Mouse (Mus musculus) hindbrain, postnatal 0 days (tissue): Measurements from ENCODE around the gene Ctnnd2. TPM values are rescaled to one million over a fixed set of nuclear protein-coding genes. Genes with fewer than 3 reads are reported as not detected.
"Not testable (repeated sequence)": the region's sequence is repeated elsewhere in the genome, so short reads cannot be mapped to it uniquely, and the experiment has no call there.

Experiments
- ATAC-seq: fragments of 200-750 bp; cut with Nextera tagmentation; 2 replicates; pipeline ENCODE4 v1.8.0; 2017; ENCODE audit warnings: mild to moderate bottlenecking, moderate TSS enrichment, moderate library complexity
- DNase-seq: peaks from one replicate; pipeline ENCODE4 v3.0.0-alpha.2; 2015; ENCODE audit warnings: low spot score
- H3K27ac ChIP-seq: fragments of 300-500 bp; sonication (generic); 2 replicates; pipeline ENCODE4 v1.5.1; 2014; ENCODE audit warnings: mild to moderate bottlenecking
- H3K27me3 ChIP-seq: fragments of 300-500 bp; sonication (generic); 2 replicates; pipeline ENCODE4 v1.6.1; 2014; ENCODE audit warnings: low read length, mixed read lengths; ENCODE audit not compliant: insufficient read depth
- H3K36me3 ChIP-seq: fragments of 300-500 bp; sonication (generic); 2 replicates; pipeline ENCODE4 v1.6.1; 2014; ENCODE audit warnings: low read length, mixed read lengths; ENCODE audit not compliant: insufficient read depth
- H3K4me1 ChIP-seq: fragments of 300-500 bp; sonication (generic); 2 replicates; pipeline ENCODE4 v1.6.1; 2014; ENCODE audit warnings: antibody characterized with exemption, low read length, mixed read lengths; ENCODE audit not compliant: insufficient read depth
- H3K4me2 ChIP-seq: fragments of 300-500 bp; sonication (generic); 2 replicates; pipeline ENCODE4 v1.6.1; 2014; ENCODE audit warnings: low read depth, mild to moderate bottlenecking, low read length, moderate library complexity, mixed read lengths
- H3K4me3 ChIP-seq: fragments of 300-500 bp; sonication (generic); 2 replicates; pipeline ENCODE4 v1.5.1; 2014; ENCODE audit warnings: low read length
- H3K9ac ChIP-seq: fragments of 300-500 bp; sonication (generic); replicated peaks from 2 replicates; pipeline ENCODE4 v1.6.1; 2014; ENCODE audit warnings: mild to moderate bottlenecking, low read length, moderate library complexity, mixed read lengths
- H3K9me3 ChIP-seq: fragments of 300-500 bp; sonication (generic); 2 replicates; pipeline ENCODE4 v1.6.1; 2016; ENCODE audit warnings: low read length, mixed read lengths
- CTCF ChIP-seq: IDR thresholded peaks from 2 replicates; pipeline ENCODE4 v1.5.1; 2016; ENCODE audit warnings: antibody characterized with exemption, control low read depth, low read depth
- WGBS: fragments of 180-500 bp; shearing (Covaris S2); extraction: QIAGEN DNeasy Blood & Tissue Kit; methylation state at CpG from one replicate; pipeline ENCODE4 v1.1.7; 2014; 5-methylcytosine and 5-hydroxymethylcytosine counted together
- polyA plus RNA-seq: library from polyadenylated mRNA; unstranded; fragments of >200 nt; fragmentation: Nextera tagmentation; extraction: Ambion mirVana; gene quantifications from 2 replicates; pipeline ENCODE4 v1.2.1, GENCODE M21; 2015
- total RNA-seq: library from RNA; depleted of rRNA; stranded (reverse); fragments of >200 nt; gene quantifications from 2 replicates; pipeline ENCODE4 v1.2.3, GENCODE M21; 2014; rRNA removed

Ctnnd2 gene
- total RNA-seq (157 and 179 TPM in 2 replicates), polyA plus RNA-seq (67.2 and 76.4 TPM in 2 replicates)

DNA sequence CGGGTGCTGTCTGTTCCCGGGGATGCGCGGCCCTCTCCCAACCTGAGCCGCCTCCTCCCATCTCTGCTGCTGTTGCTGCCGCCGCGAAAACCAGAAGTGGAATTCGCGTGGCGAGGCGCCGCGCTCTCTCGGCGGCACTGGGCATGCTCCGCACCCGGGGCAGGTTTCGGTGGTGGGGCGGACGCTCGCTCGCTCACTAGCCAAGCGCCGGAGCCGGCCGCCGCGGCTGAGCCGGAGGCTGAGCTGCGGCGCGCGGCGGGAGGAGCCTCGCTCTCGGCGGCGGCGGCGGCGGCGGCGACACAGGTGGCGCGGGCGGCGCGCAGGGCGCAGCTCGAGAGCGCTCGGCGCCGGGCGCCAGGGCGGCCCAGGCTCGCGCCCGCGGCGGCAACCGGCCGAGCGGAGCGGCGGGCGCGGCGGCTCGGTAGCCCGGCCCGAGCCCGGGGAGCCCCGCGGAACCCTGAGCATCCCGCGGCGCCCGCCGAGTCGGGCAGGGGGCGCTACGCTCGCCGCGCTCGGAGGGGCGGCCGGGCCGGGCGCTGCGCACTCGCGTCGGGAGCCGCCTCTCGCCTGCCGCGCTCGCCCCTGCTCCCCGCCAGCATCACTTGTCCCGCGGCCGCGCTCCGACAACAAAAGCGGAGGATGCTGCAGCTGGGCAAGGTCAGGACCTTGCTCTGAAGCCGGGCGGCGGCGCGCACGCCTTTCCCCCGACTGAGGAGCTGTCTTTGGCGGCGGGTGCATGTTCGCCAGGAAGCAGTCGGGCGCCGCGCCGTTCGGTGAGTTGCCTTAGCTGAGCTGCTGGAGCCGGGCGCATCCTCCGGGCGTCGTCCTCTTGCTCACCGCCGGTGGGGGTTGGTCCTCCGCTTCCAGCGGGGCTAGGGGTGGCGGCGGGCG lies at the start of gene Ctnnd2:
Gene Ctnnd2, plus strand, starts transcription at position 203 of the 891 bp plus-strand sequence.
- under 1% methylated on average over 93 of the region's 136 CpGs for WGBS
- Histone ChIP-seq H3K36me3 (no peaks in the 10 kb centered on the region), H3K9me3 (no peaks in the 10 kb centered on the region), H3K4me3 (peak within 1 kb of the TSS; percentile 76), H3K4me2 (peak within 1 kb of the TSS; percentile 71), H3K4me1 (no peaks in the 10 kb centered on the region), H3K27me3 (no peaks in the 10 kb centered on the region), H3K27ac (peak within 1 kb of the TSS; percentile 98), H3K9ac (peak within 1 kb of the TSS; percentile 74)
- peak; percentile 92 for ATAC-seq
- 0 out of 2 replicates have a peak, but pooled peaks have one; percentile 12 for TF ChIP-seq CTCF
- peak; percentile 95 for DNase-seq

DNA sequence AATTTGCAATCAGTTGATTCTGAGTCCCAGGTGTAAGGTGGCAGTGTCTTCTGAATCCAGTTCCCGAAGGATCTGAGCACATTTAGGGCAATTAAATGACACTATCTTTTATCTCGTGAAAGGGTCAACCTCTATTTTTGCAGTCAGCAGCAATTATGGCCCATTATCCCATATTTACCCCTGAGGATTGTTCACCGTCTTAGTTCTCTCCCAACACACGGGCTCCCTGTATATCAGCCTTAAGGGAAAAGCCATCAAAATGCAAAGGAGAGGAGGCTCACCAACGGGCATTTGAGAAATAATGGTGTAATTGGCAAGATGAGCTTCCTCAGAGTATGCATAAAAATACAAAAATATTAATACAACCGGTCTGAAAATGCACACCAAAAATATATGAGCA lies 41.7 kb upstream of the Ctnnd2 start:
- ATAC-seq (no peak), DNase-seq (no peak)
- H3K9ac ChIP-seq, result no peak overlapping the region
- no peak for TF ChIP-seq CTCF
- no peak overlapping the region for H3K27ac ChIP-seq
- no peaks in the 10 kb centered on the region for H3K27me3 ChIP-seq
- H3K4me3 ChIP-seq, result no peak overlapping the region
- H3K9me3 ChIP-seq, result no peaks in the 10 kb centered on the region
- no peaks in the 10 kb centered on the region for H3K36me3 ChIP-seq
- 66% methylated on average over 6 of the region's 6 CpGs for WGBS
- no peaks in the 10 kb centered on the region for H3K4me1 ChIP-seq
- no peak overlapping the region for H3K4me2 ChIP-seq

DNA sequence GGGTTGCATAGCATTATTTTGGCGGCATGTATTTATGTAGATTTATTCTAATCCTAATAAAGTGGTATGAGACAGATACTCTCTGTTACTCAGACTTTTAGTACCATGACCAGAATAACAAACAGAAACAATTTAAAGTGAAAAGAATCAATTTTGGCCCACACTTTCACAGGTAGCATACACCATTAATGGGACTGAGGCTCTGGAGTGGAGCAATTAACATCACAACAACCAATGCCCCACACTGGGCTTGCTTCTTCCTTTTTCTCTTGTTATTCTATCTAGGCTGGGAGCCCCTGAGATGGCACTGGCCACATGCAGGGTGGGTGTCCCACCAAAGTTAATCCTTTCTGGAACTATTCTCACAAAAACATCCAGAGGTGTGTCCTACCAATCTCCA lies 32.8 kb upstream of the Ctnnd2 start:
- H3K27me3 ChIP-seq, H3K4me2 ChIP-seq, ATAC-seq, H3K36me3 ChIP-seq, H3K4me1 ChIP-seq, H3K9ac ChIP-seq, H3K27ac ChIP-seq, H3K9me3 ChIP-seq, H3K4me3 ChIP-seq, DNase-seq: not testable (repeated sequence)
- 53% methylated on average over 1 of the region's 1 CpGs for WGBS

DNA sequence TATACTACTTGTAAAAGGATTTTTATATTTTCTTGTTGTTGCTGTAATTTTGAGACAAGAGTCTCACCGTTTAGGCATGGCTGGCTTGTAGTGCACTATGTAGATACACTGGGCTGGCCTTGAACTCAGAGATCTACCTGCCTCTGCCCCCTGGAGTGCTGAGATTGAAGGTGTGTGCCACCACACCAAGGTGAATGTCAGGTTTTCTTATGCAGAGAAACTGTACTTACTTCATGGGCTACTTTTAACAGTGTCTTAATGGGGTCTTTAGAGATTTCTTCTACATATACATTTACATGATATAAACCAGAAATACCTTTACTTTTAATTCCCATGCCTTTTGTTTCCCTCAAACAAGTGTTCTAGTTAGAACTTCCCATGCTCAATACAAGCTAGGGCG lies 27.0 kb upstream of the Ctnnd2 start:
- TF ChIP-seq CTCF, result no peak
- H3K27me3 ChIP-seq, result no peaks in the 10 kb centered on the region
- H3K9me3 ChIP-seq, result no peaks in the 10 kb centered on the region
- 89% methylated on average over 2 of the region's 2 CpGs for WGBS
- no peak overlapping the region for H3K9ac ChIP-seq
- ATAC-seq, result no peak
- H3K36me3 ChIP-seq, result no peaks in the 10 kb centered on the region
- H3K4me3 ChIP-seq, result no peak overlapping the region
- H3K27ac ChIP-seq, result no peak overlapping the region
- no peak overlapping the region for H3K4me2 ChIP-seq
- DNase-seq, result no peak
- H3K4me1 ChIP-seq, result no peaks in the 10 kb centered on the region

DNA sequence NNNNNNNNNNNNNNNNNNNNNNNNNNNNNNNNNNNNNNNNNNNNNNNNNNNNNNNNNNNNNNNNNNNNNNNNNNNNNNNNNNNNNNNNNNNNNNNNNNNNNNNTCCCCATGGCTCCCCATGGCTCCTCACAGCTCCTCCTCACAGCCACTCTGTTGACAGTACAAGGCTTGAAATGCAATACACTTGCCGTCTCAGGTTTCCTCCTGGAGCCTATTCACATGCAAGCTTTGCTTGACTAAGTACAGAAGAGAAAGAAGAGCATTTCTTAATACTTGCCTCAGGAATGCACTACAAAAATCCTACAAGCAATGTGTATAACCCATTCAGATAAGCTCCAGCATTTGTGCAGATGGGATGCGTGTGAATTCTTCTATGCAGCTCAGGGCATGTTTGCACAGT lies 20.2 kb upstream of the Ctnnd2 start:
- Histone ChIP-seq H3K9me3 (no peaks in the 10 kb centered on the region), H3K4me1 (no peaks in the 10 kb centered on the region), H3K27ac (no peak overlapping the region), H3K4me3 (no peak overlapping the region), H3K27me3 (no peaks in the 10 kb centered on the region), H3K4me2 (no peak overlapping the region), H3K9ac (no peak overlapping the region), H3K36me3 (no peaks in the 10 kb centered on the region)
- ATAC-seq (no peak), DNase-seq (no peak)
- WGBS, result 39% methylated on average over 2 of the region's 2 CpGs
- TF ChIP-seq CTCF, result no peak

DNA sequence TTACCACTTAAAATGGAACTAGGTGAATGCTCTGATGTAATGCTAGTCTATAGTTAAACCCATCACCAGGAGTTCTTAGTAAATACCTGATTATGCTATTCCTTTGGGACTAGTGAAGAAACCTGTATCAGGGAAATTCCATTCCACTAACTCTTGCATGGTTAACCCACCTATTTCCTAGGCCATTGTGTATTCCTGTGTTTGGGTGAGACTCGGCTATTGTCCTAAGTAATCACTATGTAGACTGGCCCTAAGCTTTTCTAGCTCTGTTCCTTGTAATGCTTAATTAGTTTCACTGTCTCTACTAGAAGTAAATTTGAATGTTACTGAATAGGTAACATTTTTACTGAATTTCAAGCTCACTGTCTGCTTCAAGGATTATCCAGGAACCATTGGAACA lies 14.4 kb upstream of the Ctnnd2 start:
- H3K9me3 ChIP-seq, result no peaks in the 10 kb centered on the region
- ATAC-seq (no peak), DNase-seq (no peak)
- H3K4me1 ChIP-seq, result no peaks in the 10 kb centered on the region
- no peaks in the 10 kb centered on the region for H3K27me3 ChIP-seq
- WGBS, result 91% methylated on average over 1 of the region's 1 CpGs
- no peak overlapping the region for H3K27ac ChIP-seq
- TF ChIP-seq CTCF, result no peak
- no peak overlapping the region for H3K4me3 ChIP-seq
- no peak overlapping the region for H3K9ac ChIP-seq
- H3K4me2 ChIP-seq, result no peak overlapping the region
- H3K36me3 ChIP-seq, result no peaks in the 10 kb centered on the region

DNA sequence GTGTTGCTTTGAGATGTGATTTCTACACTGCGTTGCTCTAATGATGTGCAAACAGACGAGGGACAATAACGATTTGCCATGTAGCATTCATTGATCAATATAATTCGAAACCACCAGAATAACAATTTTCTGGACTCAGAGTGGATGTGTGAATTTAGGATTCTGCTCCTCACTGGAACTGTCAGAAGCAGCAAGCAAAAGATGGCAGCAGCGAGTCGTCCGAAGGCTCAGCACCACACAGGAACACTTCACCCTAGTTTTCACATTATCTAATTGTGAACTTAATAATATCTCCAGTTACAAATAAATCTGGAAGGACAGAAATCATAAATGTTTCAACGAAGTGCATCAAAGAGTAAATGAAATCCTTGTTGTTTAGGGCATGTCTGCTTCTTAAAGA lies 2.4 kb upstream of the Ctnnd2 start:
- Histone ChIP-seq H3K27ac (no peak overlapping the region), H3K36me3 (no peaks in the 10 kb centered on the region), H3K4me1 (no peaks in the 10 kb centered on the region), H3K27me3 (no peaks in the 10 kb centered on the region), H3K4me3 (no peak overlapping the region), H3K9me3 (no peaks in the 10 kb centered on the region), H3K9ac (no peak overlapping the region), H3K4me2 (no peak overlapping the region)
- DNase-seq, result peak; percentile 52
- WGBS, result 65% methylated on average over 8 of the region's 8 CpGs
- TF ChIP-seq CTCF, result peak; percentile 62
- no peak for ATAC-seq
